In the genomic region with DNA sequence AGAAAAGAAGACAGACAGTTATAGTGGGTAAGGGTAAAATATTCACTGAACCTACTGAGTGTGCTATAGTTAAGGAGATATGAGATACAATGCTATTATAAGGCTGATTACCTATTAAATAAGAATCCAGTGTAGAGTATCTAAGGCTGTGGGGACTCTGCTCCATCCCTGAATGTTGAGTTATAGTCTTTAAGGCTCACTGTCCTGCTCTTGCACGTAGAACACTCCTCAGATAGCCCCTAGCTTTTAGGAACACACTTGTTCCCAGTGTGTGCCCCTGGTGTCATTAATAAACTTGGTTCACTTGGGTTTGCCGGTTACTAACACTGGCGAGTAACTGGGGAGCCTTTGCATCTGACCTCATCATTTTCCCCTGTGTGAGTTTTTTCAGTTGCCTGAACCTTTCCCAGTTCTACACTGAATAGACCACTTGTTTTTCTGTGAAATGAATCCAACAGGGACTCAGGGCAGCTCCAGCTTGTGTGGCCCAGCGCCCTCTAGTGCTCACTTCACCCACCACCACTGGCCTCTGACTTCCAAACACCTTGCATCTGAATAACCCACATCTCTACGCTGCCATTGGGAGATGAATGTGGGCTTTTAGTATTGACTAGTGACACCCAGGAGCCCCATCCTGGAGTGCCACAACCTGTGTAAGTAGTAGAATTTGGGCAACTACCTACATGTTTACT, we compare ENCODE assay signal across 9 mouse cellular contexts. TPM values are rescaled to one million over a fixed set of nuclear protein-coding genes. Genes with fewer than 3 reads are reported as not detected.
A peak's percentile ranks its signal among the peaks of the same experiment; 100 is the strongest.
DNase-seq lines count a peak whose midpoint lies in the region; ATAC-seq and TF ChIP-seq lines count a peak whose summit lies in the region.
"Had no signal": no experiment of that assay in that cellular context is flagged by ENCODE, and none has a peak within 500 bp of the region (broad histone marks: within the 10 kb centered on the region; RNA-seq: fewer than 3 reads in every experiment).

No protein-coding gene starts in this region.

- H3K4me3 ChIP-seq in bone marrow macrophage, adult 2 months (ENCODE audit: insufficient read depth, low read length) = no peak overlapping the region
- no peak overlapping the region for H3K4me3 ChIP-seq in embryonic facial prominence, embryonic 15.5 days (replicated peaks)
- no peak overlapping the region for H3K4me3 ChIP-seq in heart, embryonic 11.5 days (ENCODE audit: low read depth, low read length)
- H3K4me3 ChIP-seq in kidney, embryonic 15.5 days (replicated peaks) = no peak overlapping the region
- H3K4me3 ChIP-seq: limb, embryonic 15.5 days had no signal

- TF ChIP-seq CTCF in bone marrow macrophage, adult 2 months (IDR thresholded peaks at IDR 0.05; ENCODE audit: low read depth, low read length) = peak; percentile 72

- WGBS in embryonic facial prominence, embryonic 15.5 days = 24% methylated on average over 5 of the region's 5 CpGs
- 24% methylated on average over 5 of the region's 5 CpGs for WGBS in heart, embryonic 11.5 days (ENCODE audit: insufficient replicate concordance)
- 23% methylated on average over 5 of the region's 5 CpGs for WGBS in kidney, embryonic 15.5 days

- no peaks in the 10 kb centered on the region for H3K9me3 ChIP-seq in embryonic facial prominence, embryonic 15.5 days (replicated peaks)
- no peaks in the 10 kb centered on the region for H3K9me3 ChIP-seq in heart, embryonic 11.5 days (replicated peaks; ENCODE audit: control insufficient read depth, low read length)
- H3K9me3 ChIP-seq in kidney, embryonic 15.5 days (replicated peaks) = no peaks in the 10 kb centered on the region
- H3K9me3 ChIP-seq: limb, embryonic 15.5 days had no signal

- H3K4me1 ChIP-seq in bone marrow macrophage, adult 2 months (ENCODE audit: control insufficient read depth, insufficient read depth, low read length) = no peaks in the 10 kb centered on the region
- no peaks in the 10 kb centered on the region for H3K4me1 ChIP-seq in embryonic facial prominence, embryonic 15.5 days
- no peaks in the 10 kb centered on the region for H3K4me1 ChIP-seq in heart, embryonic 11.5 days (ENCODE audit: control insufficient read depth, insufficient read depth, low read length)
- H3K4me1 ChIP-seq in kidney, embryonic 15.5 days = no peaks in the 10 kb centered on the region

- TF ChIP-seq POLR2A in bone marrow macrophage, adult 2 months (IDR thresholded peaks at IDR 0.05; ENCODE audit: borderline replicate concordance, low read depth, low read length) = no peak

- DNase-seq in liver = peak; percentile 79
- DNase-seq in natural killer cell, adult 2 months (ENCODE audit: low spot score in 2 of 2) = peak; percentile 9 to 28
- peak; percentile 85 for DNase-seq in testis, postnatal 10 days (ENCODE audit: low spot score)

- no peaks in the 10 kb centered on the region for H3K36me3 ChIP-seq in embryonic facial prominence, embryonic 15.5 days
- no peaks in the 10 kb centered on the region for H3K36me3 ChIP-seq in heart, embryonic 11.5 days (ENCODE audit: control insufficient read depth, insufficient read depth, low read length)
- H3K36me3 ChIP-seq in kidney, embryonic 15.5 days = no peaks in the 10 kb centered on the region
- H3K36me3 ChIP-seq: limb, embryonic 15.5 days had no signal

- H3K27me3 ChIP-seq in embryonic facial prominence, embryonic 15.5 days = no peaks in the 10 kb centered on the region
- H3K27me3 ChIP-seq in heart, embryonic 11.5 days (ENCODE audit: control insufficient read depth, insufficient read depth, low read length) = no peaks in the 10 kb centered on the region
- no peaks in the 10 kb centered on the region for H3K27me3 ChIP-seq in kidney, embryonic 15.5 days
- H3K27me3 ChIP-seq: limb, embryonic 15.5 days had no signal

- no peak overlapping the region for H3K27ac ChIP-seq in bone marrow macrophage, adult 2 months (ENCODE audit: insufficient read depth, low read depth, low read length)
- H3K27ac ChIP-seq in embryonic facial prominence, embryonic 15.5 days (replicated peaks) = no peak overlapping the region
- H3K27ac ChIP-seq in heart, embryonic 11.5 days (ENCODE audit: low read depth, low read length) = no peak overlapping the region
- H3K27ac ChIP-seq in kidney, embryonic 15.5 days = no peak overlapping the region
- H3K27ac ChIP-seq: limb, embryonic 15.5 days had no signal

- ATAC-seq in CD4-positive, CD25-positive, alpha-beta regulatory T cell, adult 4 months = peak; percentile 47
- ATAC-seq in embryonic facial prominence, embryonic 15.5 days (ENCODE audit: insufficient number of reproducible peaks, low FRiP score, low TSS enrichment, low read depth) = peak; percentile 70; the same call in 1 of the 2 replicates
- ATAC-seq in heart, embryonic 11.5 days (replicated peaks; ENCODE audit: insufficient number of reproducible peaks, low FRiP score, low TSS enrichment) = peak; percentile 78
- peak; percentile 92 for ATAC-seq in kidney, embryonic 15.5 days (replicated peaks; ENCODE audit: low FRiP score)

- no peak overlapping the region for H3K9ac ChIP-seq in embryonic facial prominence, embryonic 15.5 days
- H3K9ac ChIP-seq in heart, embryonic 11.5 days (ENCODE audit: low read depth, low read length) = no peak overlapping the region
- H3K9ac ChIP-seq in kidney, embryonic 15.5 days = no peak overlapping the region
- H3K9ac ChIP-seq: limb, embryonic 15.5 days had no signal

- H3K4me2 ChIP-seq in embryonic facial prominence, embryonic 15.5 days (replicated peaks) = no peak overlapping the region
- no peak overlapping the region for H3K4me2 ChIP-seq in heart, embryonic 11.5 days
- no peak overlapping the region for H3K4me2 ChIP-seq in kidney, embryonic 15.5 days
- H3K4me2 ChIP-seq: limb, embryonic 15.5 days had no signal

RNA-seq across cellular contexts. Expression of gene Fgfrl1, which starts 34.5 kb away (rescaled TPM):
- under 1 TPM in 1 of 2 experiments, not detected in 1; 0.67 TPM for polyA plus RNA-seq in CD4-positive, CD25-positive, alpha-beta regulatory T cell, adult 4 months (2017; shearing (Covaris generic))
- 1.5 and 2.4 TPM in 2 replicates for polyA plus RNA-seq in bone marrow macrophage, adult 2 months (2012; ENCODE audit: insufficient read depth, insufficient read length, missing spikeins)
- polyA plus RNA-seq in embryonic facial prominence, embryonic 15.5 days (2015; fragmentation: Nextera tagmentation; extraction: Ambion mirVana) = 29.0 and 29.4 TPM in 2 replicates
- 28.0 and 31.7 TPM in 2 replicates for polyA plus RNA-seq in heart, embryonic 11.5 days (2014; fragmentation: Nextera tagmentation; extraction: Ambion mirVana)
- 26.8 and 27.4 TPM in 2 replicates for polyA plus RNA-seq in kidney, embryonic 15.5 days (2015; fragmentation: Nextera tagmentation; extraction: Ambion mirVana)

RNA-seq across cellular contexts. Expression of gene Rnf212, which starts 48.1 kb away (rescaled TPM):
- not detected for polyA plus RNA-seq in CD4-positive, CD25-positive, alpha-beta regulatory T cell, adult 4 months (2017; shearing (Covaris generic))
- 0.66 TPM in 1 of 2 replicates, not detected in the other for polyA plus RNA-seq in bone marrow macrophage, adult 2 months (2012; ENCODE audit: insufficient read depth, insufficient read length, missing spikeins)
- not detected in 2 replicates for polyA plus RNA-seq in embryonic facial prominence, embryonic 15.5 days (2015; fragmentation: Nextera tagmentation; extraction: Ambion mirVana)
- 2.9 and 4.1 TPM in 2 replicates for polyA plus RNA-seq in heart, embryonic 11.5 days (2014; fragmentation: Nextera tagmentation; extraction: Ambion mirVana)
- not detected in 2 replicates for polyA plus RNA-seq in kidney, embryonic 15.5 days (2015; fragmentation: Nextera tagmentation; extraction: Ambion mirVana)
- polyA plus RNA-seq: limb, embryonic 15.5 days had no signal

RNA-seq across cellular contexts. Expression of gene Slc26a1, which starts 51.3 kb away (rescaled TPM):
- under 1 TPM; 0.16 to 0.20 TPM for polyA plus RNA-seq in CD4-positive, CD25-positive, alpha-beta regulatory T cell, adult 4 months (2017; shearing (Covaris generic))
- not detected in 2 replicates for polyA plus RNA-seq in bone marrow macrophage, adult 2 months (2012; ENCODE audit: insufficient read depth, insufficient read length, missing spikeins)
- polyA plus RNA-seq in embryonic facial prominence, embryonic 15.5 days (2015; fragmentation: Nextera tagmentation; extraction: Ambion mirVana) = 0.93 and 0.96 TPM in 2 replicates
- polyA plus RNA-seq in heart, embryonic 11.5 days (2014; fragmentation: Nextera tagmentation; extraction: Ambion mirVana) = 0.70 and 1.2 TPM in 2 replicates
- polyA plus RNA-seq in kidney, embryonic 15.5 days (2015; fragmentation: Nextera tagmentation; extraction: Ambion mirVana) = 4.3 and 4.9 TPM in 2 replicates

RNA-seq across cellular contexts. Expression of gene Dgkq, which starts 57.2 kb away (rescaled TPM):
- polyA plus RNA-seq in CD4-positive, CD25-positive, alpha-beta regulatory T cell, adult 4 months (2017; shearing (Covaris generic)) = 1 to 10 TPM; 5.2 to 7.0 TPM
- 15.2 and 15.7 TPM in 2 replicates for polyA plus RNA-seq in bone marrow macrophage, adult 2 months (2012; ENCODE audit: insufficient read depth, insufficient read length, missing spikeins)
- polyA plus RNA-seq in embryonic facial prominence, embryonic 15.5 days (2015; fragmentation: Nextera tagmentation; extraction: Ambion mirVana) = 14.6 and 17.4 TPM in 2 replicates
- polyA plus RNA-seq in heart, embryonic 11.5 days (2014; fragmentation: Nextera tagmentation; extraction: Ambion mirVana) = 5.6 and 6.3 TPM in 2 replicates
- 10.3 and 12.6 TPM in 2 replicates for polyA plus RNA-seq in kidney, embryonic 15.5 days (2015; fragmentation: Nextera tagmentation; extraction: Ambion mirVana)

Comparison
In these comparisons a context has a peak if more than half of its experiments do, and no peak if none do; other contexts are left out.
1. DNase-seq: peak in every context shown above with its lines; median percentile 85 in testis, postnatal 10 days; 79 in liver; 18 in natural killer cell, adult 2 months.